Mouse (Mus musculus) kidney, postnatal 0 days (tissue): ENCODE measurements around the gene Lrrc75a. TPM values are rescaled to one million over a fixed set of nuclear protein-coding genes. Genes with fewer than 3 reads are reported as not detected.

Source experiments
- ATAC-seq: fragments of 200-750 bp; cut with Nextera tagmentation; replicated peaks from 2 replicates; pipeline ENCODE4 v1.8.0; 2017; ENCODE audit warnings: low read depth, moderate number of reproducible peaks, moderate TSS enrichment, moderate library complexity; ENCODE audit not compliant: low FRiP score
- DNase-seq: peaks from one replicate; pipeline ENCODE4 v3.0.0-alpha.2; 2016; ENCODE audit warnings: low spot score
- H3K27ac ChIP-seq: fragments of 300-500 bp; sonication (generic); 2 replicates; pipeline ENCODE4 v1.5.1; 2014; ENCODE audit warnings: mild to moderate bottlenecking
- H3K27me3 ChIP-seq: fragments of 300-500 bp; sonication (generic); 2 replicates; pipeline ENCODE4 v1.6.1; 2014; ENCODE audit warnings: low read length, mixed read lengths; ENCODE audit not compliant: insufficient read depth
- H3K36me3 ChIP-seq: fragments of 300-500 bp; sonication (generic); 2 replicates; pipeline ENCODE4 v1.6.1; 2014; ENCODE audit warnings: low read length, mixed read lengths; ENCODE audit not compliant: insufficient read depth
- H3K4me1 ChIP-seq: fragments of 300-500 bp; sonication (generic); replicated peaks from 2 replicates; pipeline ENCODE4 v1.6.1; 2014; ENCODE audit warnings: antibody characterized with exemption, low read length, mixed read lengths; ENCODE audit not compliant: insufficient read depth
- H3K4me2 ChIP-seq: fragments of 300-500 bp; sonication (generic); 2 replicates; pipeline ENCODE4 v1.6.1; 2014; ENCODE audit warnings: mild to moderate bottlenecking, low read length, moderate library complexity, mixed read lengths
- H3K4me3 ChIP-seq: fragments of 300-500 bp; sonication (generic); replicated peaks from 2 replicates; pipeline ENCODE4 v1.5.1; 2014; ENCODE audit warnings: low read depth, low read length
- H3K9ac ChIP-seq: fragments of 300-500 bp; sonication (generic); 2 replicates; pipeline ENCODE4 v1.6.1; 2014; ENCODE audit warnings: low read depth, low read length
- H3K9me3 ChIP-seq: fragments of 300-500 bp; sonication (generic); replicated peaks from 2 replicates; pipeline ENCODE4 v1.6.1; 2016; ENCODE audit warnings: low read length, inconsistent platforms, mixed read lengths
- CTCF ChIP-seq: IDR thresholded peaks from 2 replicates; pipeline ENCODE4 v1.5.1; 2016; ENCODE audit warnings: antibody characterized with exemption, low read depth, mild to moderate bottlenecking, moderate library complexity
- WGBS: fragments of 180-500 bp; shearing (Covaris S2); extraction: QIAGEN DNeasy Blood & Tissue Kit; methylation state at CpG from one replicate; pipeline ENCODE4 v1.1.7; 2014; 5-methylcytosine and 5-hydroxymethylcytosine counted together
- polyA plus RNA-seq: library from polyadenylated mRNA; unstranded; fragments of >200 nt; fragmentation: Nextera tagmentation; extraction: Ambion mirVana; gene quantifications from 2 replicates; pipeline ENCODE4 v1.2.1, GENCODE M21; 2015

The Lrrc75a gene
- polyA plus RNA-seq, 1 experiment from 2014 or later = 14.8 TPM

GRCm38 (mm10) chr11:62642023-62642844, 6.1 kb downstream of the Lrrc75a start:
- Histone ChIP-seq H3K4me1 (peaks cover 32% of the 10 kb centered on the region), H3K36me3 (no peaks in the 10 kb centered on the region), H3K9me3 (no peaks in the 10 kb centered on the region), H3K27ac (peak overlapping the region; percentile 42; the same call in 1 of the 2 replicates), H3K27me3 (no peaks in the 10 kb centered on the region), H3K4me3 (no peak overlapping the region), H3K4me2 (no peak overlapping the region), H3K9ac (no peak overlapping the region; the same call in 1 of the 2 replicates)
- ATAC-seq (no peak), DNase-seq (peak; percentile 46)
- TF ChIP-seq CTCF = no peak
- 45% methylated on average over 11 of the region's 11 CpGs for WGBS

- no peak for TF ChIP-seq CTCF
- Histone ChIP-seq H3K27ac (no peak overlapping the region), H3K4me2 (no peak overlapping the region), H3K9me3 (no peaks in the 10 kb centered on the region), H3K9ac (no peak overlapping the region), H3K4me3 (no peak overlapping the region), H3K36me3 (no peaks in the 10 kb centered on the region), H3K27me3 (no peaks in the 10 kb centered on the region), H3K4me1 (peaks cover 25% of the 10 kb centered on the region)
- ATAC-seq = no peak
- WGBS = 74% methylated on average over 3 of the region's 3 CpGs
- no peak for DNase-seq
Measured at GRCm38 (mm10) chr11:62640378-62640777, 7.9 kb downstream of the Lrrc75a start.

GRCm38 (mm10) chr11:62638402-62638801, 9.9 kb downstream of the Lrrc75a start:
- no peak overlapping the region for H3K4me3 ChIP-seq
- H3K27ac ChIP-seq = no peak overlapping the region
- H3K4me1 ChIP-seq = peaks cover 25% of the 10 kb centered on the region
- WGBS = 80% methylated on average over 4 of the region's 4 CpGs
- ATAC-seq (no peak), DNase-seq (no peak)
- no peaks in the 10 kb centered on the region for H3K27me3 ChIP-seq
- H3K4me2 ChIP-seq = no peak overlapping the region
- no peak for TF ChIP-seq CTCF
- no peaks in the 10 kb centered on the region for H3K9me3 ChIP-seq
- H3K36me3 ChIP-seq = no peaks in the 10 kb centered on the region
- no peak overlapping the region for H3K9ac ChIP-seq

- DNase-seq = no peak
- Histone ChIP-seq H3K27me3 (no peaks in the 10 kb centered on the region), H3K36me3 (no peaks in the 10 kb centered on the region), H3K27ac (no peak overlapping the region), H3K9me3 (no peaks in the 10 kb centered on the region), H3K9ac (no peak overlapping the region), H3K4me1 (peaks cover 21% of the 10 kb centered on the region), H3K4me3 (no peak overlapping the region), H3K4me2 (no peak overlapping the region)
- TF ChIP-seq CTCF = no peak
- ATAC-seq = no peak
- 80% methylated on average over 6 of the region's 6 CpGs for WGBS
Measured at GRCm38 (mm10) chr11:62637806-62638205, 10.5 kb downstream of the Lrrc75a start.

- ATAC-seq (no peak), DNase-seq (no peak)
- WGBS = 72% methylated on average over 5 of the region's 5 CpGs
- Histone ChIP-seq H3K27ac (peak overlapping the region; percentile 54), H3K36me3 (no peaks in the 10 kb centered on the region), H3K9me3 (no peaks in the 10 kb centered on the region), H3K27me3 (no peaks in the 10 kb centered on the region), H3K4me1 (peaks cover 20% of the 10 kb centered on the region), H3K4me2 (no peak overlapping the region), H3K9ac (no peak overlapping the region), H3K4me3 (no peak overlapping the region)
- no peak for TF ChIP-seq CTCF
Measured at GRCm38 (mm10) chr11:62637401-62637800, 10.9 kb downstream of the Lrrc75a start.

- Histone ChIP-seq H3K9me3 (no peaks in the 10 kb centered on the region), H3K27ac (peak overlapping the region; percentile 76), H3K27me3 (no peaks in the 10 kb centered on the region), H3K4me1 (peaks cover 18% of the 10 kb centered on the region), H3K4me3 (no peak overlapping the region), H3K9ac (no peak overlapping the region), H3K4me2 (0 out of 2 replicates have a peak overlapping the region, but pooled peaks have one; percentile 10), H3K36me3 (no peaks in the 10 kb centered on the region)
- no peak for TF ChIP-seq CTCF
- peak; percentile 55 for DNase-seq
- 72% methylated on average over 3 of the region's 3 CpGs for WGBS
- no peak for ATAC-seq
Measured at GRCm38 (mm10) chr11:62636840-62637221, 11.5 kb downstream of the Lrrc75a start.
